Mouse (Mus musculus) embryonic stem cell, embryonic (primary cell): ENCODE data around the gene Hmgb1.

Source experiments
- CTCF ChIA-PET, 4 experiments: fragments of 300-600 bp in 2 of 4; fragments of 350-600 bp in 2 of 4; sonication (Branson Sonifier 250); formaldehyde crosslinking; loops; one replicate each; lab custom pipeline; 2022; ENCODE audit warnings: inconsistent platforms in 2 of 4; lab: Charles Lee
- POLR2A ChIA-PET, 4 experiments: fragments of 300-600 bp in 2 of 4; fragments of 350-600 bp in 2 of 4; sonication (Branson Sonifier 250); formaldehyde crosslinking; loops; one replicate each; lab custom pipeline; 2022; ENCODE audit warnings: antibody characterized with exemption in 4 of 4, inconsistent platforms in 1 of 4; lab: Charles Lee

The Hmgb1 gene

GRCm38 (mm10) chr5:149017666-149018415 lies 166.4 kb downstream of the Hmgb1 start:
- POLR2A ChIA-PET, result no interaction called here

GRCm38 (mm10) chr5:149017181-149017580 lies 167.1 kb downstream of the Hmgb1 start:
- ChIA-PET CTCF (no interaction called here), POLR2A (no interaction called here)

More at GRCm38 (mm10) chr5:149017666-149018415, 166.4 kb downstream of the Hmgb1 start:
- CTCF ChIA-PET, result interaction anchor here in 1 of 4 experiments (0.6 kb wide), 1 partner anchor 81 kb away, joined by 3 read pairs; no protein-coding TSS in a partner anchor

- ChIA-PET POLR2A (interaction anchor here in 2 of 4 experiments (0.6 to 1.6 kb wide), 7 partner anchors 15 to 448 kb away, joined by 3 to 5 read pairs (median 3); no protein-coding TSS in a partner anchor), CTCF (interaction anchor here (0.6 to 0.7 kb wide), 5 partner anchors 24 to 1723 kb away, joined by 3 to 4 read pairs (median 3); no protein-coding TSS in a partner anchor)
These were observed 168.0 kb downstream of the Hmgb1 start for GRCm38 (mm10) chr5:149016261-149016660.

GRCm38 (mm10) chr5:149015335-149016201 lies 168.7 kb downstream of the Hmgb1 start:
- POLR2A ChIA-PET, result interaction anchor here in 3 of 4 experiments (0.6 to 1.6 kb wide), 9 partner anchors 16 to 449 kb away, joined by 3 to 4 read pairs (median 3); no protein-coding TSS in a partner anchor
- CTCF ChIA-PET, result interaction anchor here (0.6 to 0.8 kb wide), 7 partner anchors 26 to 1722 kb away, joined by 3 to 6 read pairs (median 3); no protein-coding TSS in a partner anchor

- CTCF ChIA-PET, result interaction anchor here (0.6 to 0.8 kb wide), 5 partner anchors 25 to 790 kb away, joined by 3 to 6 read pairs (median 3); no protein-coding TSS in a partner anchor
- POLR2A ChIA-PET, result interaction anchor here in 3 of 4 experiments (0.6 to 1.3 kb wide), 8 partner anchors 15 to 257 kb away, joined by 3 read pairs; no protein-coding TSS in a partner anchor
These were observed 169.6 kb downstream of the Hmgb1 start for GRCm38 (mm10) chr5:149014600-149015268.

- ChIA-PET POLR2A (interaction anchor here in 2 of 4 experiments (0.5 to 1.3 kb wide), 5 partner anchors 14 to 233 kb away, joined by 3 read pairs; no protein-coding TSS in a partner anchor), CTCF (interaction anchor here in 3 of 4 experiments (0.6 to 1.0 kb wide), 4 partner anchors 24 to 791 kb away, joined by 3 to 4 read pairs (median 3); no protein-coding TSS in a partner anchor)
These were observed 170.3 kb downstream of the Hmgb1 start for GRCm38 (mm10) chr5:149013817-149014508.

GRCm38 (mm10) chr5:149009111-149009510 lies 175.2 kb downstream of the Hmgb1 start:
- CTCF ChIA-PET, result interaction anchor here in 2 of 4 experiments (0.6 to 1.3 kb wide), 2 partner anchors 20 to 92 kb away, joined by 3 to 5 read pairs; no protein-coding TSS in a partner anchor
- POLR2A ChIA-PET, result no interaction called here

GRCm38 (mm10) chr5:149007295-149007646 lies 177.0 kb downstream of the Hmgb1 start:
- CTCF ChIA-PET, result no interaction called here

GRCm38 (mm10) chr5:149006362-149007294 lies 177.7 kb downstream of the Hmgb1 start:
- POLR2A ChIA-PET, result interaction anchor here in 2 of 4 experiments (0.6 to 2.3 kb wide), 11 partner anchors 10 to 625 kb away, joined by 3 to 7 read pairs (median 4); no protein-coding TSS in a partner anchor

More at GRCm38 (mm10) chr5:149007295-149007646, 177.0 kb downstream of the Hmgb1 start:
- POLR2A ChIA-PET, result interaction anchor here in 1 of 4 experiments (1.4 to 2.2 kb wide), 2 partner anchors 13 to 49 kb away, joined by 3 to 5 read pairs; no protein-coding TSS in a partner anchor

GRCm38 (mm10) chr5:149005701-149006361 lies 178.5 kb downstream of the Hmgb1 start:
- CTCF ChIA-PET, result interaction anchor here (0.5 to 1.8 kb wide), 19 partner anchors 9 to 1719 kb away, joined by 3 to 6 read pairs (median 3); partner anchors contain the start of gene Gm42791 (in 1 of the 4)
- POLR2A ChIA-PET, result interaction anchor here in 3 of 4 experiments (0.6 to 2.3 kb wide), 15 partner anchors 10 to 626 kb away, joined by 3 to 7 read pairs (median 4); partner anchors contain the start of gene Gm42791 (in 1 of the 3)

More at GRCm38 (mm10) chr5:149006362-149007294, 177.7 kb downstream of the Hmgb1 start:
- CTCF ChIA-PET, result interaction anchor here (0.5 to 1.8 kb wide), 16 partner anchors 10 to 564 kb away, joined by 3 to 6 read pairs (median 4); partner anchors contain the start of gene Gm42791 (in 1 of the 4)

- POLR2A ChIA-PET, result interaction anchor here in 3 of 4 experiments (1.0 to 2.3 kb wide), 11 partner anchors 9 to 344 kb away, joined by 3 to 7 read pairs (median 4); partner anchors contain the start of gene Gm42791 (in 1 of the 3)
- CTCF ChIA-PET, result interaction anchor here in 3 of 4 experiments (1.2 to 1.8 kb wide), 7 partner anchors 9 to 331 kb away, joined by 3 to 6 read pairs (median 5); no protein-coding TSS in a partner anchor
These were observed 179.2 kb downstream of the Hmgb1 start for GRCm38 (mm10) chr5:149005083-149005482.

GRCm38 (mm10) chr5:149003137-149003536 lies 181.2 kb downstream of the Hmgb1 start:
- ChIA-PET CTCF (no interaction called here), POLR2A (interaction anchor here in 1 of 4 experiments (0.6 to 1.6 kb wide), 3 partner anchors 10 to 68 kb away, joined by 3 to 4 read pairs (median 3); no protein-coding TSS in a partner anchor)

- POLR2A ChIA-PET, result interaction anchor here in 1 of 4 experiments (0.6 to 1.6 kb wide), 3 partner anchors 10 to 69 kb away, joined by 3 to 4 read pairs (median 3); no protein-coding TSS in a partner anchor
- CTCF ChIA-PET, result no interaction called here
These were observed 181.5 kb downstream of the Hmgb1 start for GRCm38 (mm10) chr5:149002803-149003115.

- ChIA-PET POLR2A (interaction anchor here in 1 of 4 experiments (1.3 to 1.6 kb wide), 3 partner anchors 9 to 69 kb away, joined by 3 to 4 read pairs (median 4); no protein-coding TSS in a partner anchor), CTCF (no interaction called here)
These were observed 182.1 kb downstream of the Hmgb1 start for GRCm38 (mm10) chr5:149002034-149002802.
